Mouse (Mus musculus) neutrophil, adult 5-6 weeks (primary cell): ENCODE data around the gene Cplane1. TPM values are rescaled to one million over a fixed set of nuclear protein-coding genes. Genes with fewer than 3 reads are reported as not detected.
"Not testable (repeated sequence)": the region's sequence is repeated elsewhere in the genome, so short reads cannot be mapped to it uniquely, and the experiment has no call there.

Experiments used
- ATAC-seq: fragments of 151-379, 151-347 bp; 2 replicates; pipeline ENCODE4 v1.8.0; 2017; ENCODE audit warnings: mild to moderate bottlenecking, moderate TSS enrichment; ENCODE audit not compliant: insufficient number of reproducible peaks, poor library complexity, low FRiP score, severe bottlenecking; ENCODE audit errors: extremely low read depth
- total RNA-seq: library from RNA; stranded (forward); fragments of 200-1000 nt; gene quantifications from 2 replicates; pipeline ENCODE4 v1.2.3, GENCODE M21; 2017

The Cplane1 gene
- 12.0 and 13.5 TPM in 2 replicates for total RNA-seq

- ATAC-seq = peak; percentile 86
Measured at GRCm38 (mm10) chr15:8168591-8169265, at the start of gene Cplane1. Gene Cplane1, plus strand, starts transcription at chr15:8169106.

GRCm38 (mm10) chr15:8129281-8129680, 39.6 kb upstream of the Cplane1 start:
- no peak for ATAC-seq

DNA sequence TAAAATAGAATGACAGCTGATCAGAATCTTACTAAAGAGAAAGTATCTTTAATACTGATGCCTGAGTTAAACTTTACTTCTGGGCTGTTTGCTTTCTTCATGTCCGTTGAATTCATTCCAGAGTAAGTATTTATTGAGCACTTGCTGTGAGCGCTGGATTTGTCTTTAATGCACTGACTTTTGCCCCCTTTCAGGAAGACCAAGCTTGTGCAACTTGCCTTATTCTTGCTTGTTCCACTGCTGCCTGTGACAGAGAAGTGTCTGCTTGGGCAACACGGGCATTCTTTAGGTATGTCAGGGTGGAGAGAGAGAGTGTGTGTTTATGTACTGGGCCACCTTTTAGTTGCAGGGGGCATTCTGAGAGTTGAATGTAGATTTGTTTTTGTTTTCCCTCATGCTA, 37.6 kb upstream of the Cplane1 start:
- no peak for ATAC-seq

DNA sequence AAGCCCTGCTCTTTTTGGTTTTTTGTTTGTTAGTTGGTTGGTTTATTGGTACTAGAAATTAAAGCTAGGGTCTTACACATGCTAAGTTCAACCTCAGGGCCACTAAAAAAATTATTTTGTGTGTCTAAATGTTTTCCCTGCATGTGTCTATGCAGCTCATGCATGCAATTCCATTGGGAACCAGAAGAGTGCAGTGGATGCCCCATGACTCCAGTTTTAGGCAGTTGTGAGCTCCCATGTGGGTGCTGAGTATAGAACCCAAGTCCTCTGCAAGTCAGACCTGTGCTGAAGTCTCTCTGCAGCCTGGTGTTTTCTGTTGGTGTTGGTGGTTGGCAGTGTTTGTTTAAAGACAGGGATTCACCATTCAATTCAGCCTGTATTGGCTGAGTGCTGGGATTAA, 37.1 kb upstream of the Cplane1 start:
- ATAC-seq = no peak

GRCm38 (mm10) chr15:8135606-8136005, 33.3 kb upstream of the Cplane1 start:
- no peak for ATAC-seq

DNA sequence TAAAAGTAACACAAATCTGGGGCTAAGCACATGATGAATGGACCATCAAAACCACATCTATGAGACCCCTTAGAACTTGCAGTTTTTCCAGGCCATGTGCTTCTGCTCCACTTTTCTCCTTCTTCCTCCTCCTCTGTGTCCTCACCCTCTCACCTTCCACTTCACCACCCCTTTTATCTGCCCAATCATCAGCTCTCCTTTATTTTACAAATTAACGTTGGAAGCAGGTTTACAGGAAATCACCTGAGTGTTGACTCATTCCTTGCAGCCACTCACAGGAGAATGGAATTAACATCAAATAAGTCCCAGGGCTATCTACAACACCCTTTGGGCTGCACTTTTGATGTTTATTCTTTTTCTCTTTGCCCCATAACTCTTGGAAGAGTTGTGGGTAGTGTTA, 7.1 kb upstream of the Cplane1 start:
- no peak for ATAC-seq

GRCm38 (mm10) chr15:8169266-8169746, 400 bp downstream of the Cplane1 start:
- no peak; the same call in 1 of the 2 replicates for ATAC-seq

- ATAC-seq = no peak
Measured at GRCm38 (mm10) chr15:8189563-8189962, 20.7 kb downstream of the Cplane1 start.

DNA sequence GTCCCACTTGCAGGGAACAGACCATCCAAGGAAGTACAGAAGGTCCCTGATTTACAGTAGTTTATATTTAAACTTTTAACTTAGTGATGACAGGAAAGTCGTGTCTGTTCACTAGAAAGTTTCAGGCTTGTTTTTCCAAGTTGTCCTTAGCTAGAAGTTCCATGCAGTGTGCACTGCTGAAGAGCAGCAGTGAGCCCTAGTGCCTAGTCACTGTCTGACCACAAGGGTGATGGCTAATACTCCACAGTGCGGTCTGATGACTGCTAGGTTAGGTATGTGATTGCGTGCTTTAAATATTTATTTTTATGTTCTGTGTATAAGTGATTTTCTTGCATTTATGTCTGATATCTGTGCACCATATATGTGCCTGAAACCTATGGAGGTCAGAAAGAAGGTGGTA, 21.5 kb downstream of the Cplane1 start:
- ATAC-seq = no peak

DNA sequence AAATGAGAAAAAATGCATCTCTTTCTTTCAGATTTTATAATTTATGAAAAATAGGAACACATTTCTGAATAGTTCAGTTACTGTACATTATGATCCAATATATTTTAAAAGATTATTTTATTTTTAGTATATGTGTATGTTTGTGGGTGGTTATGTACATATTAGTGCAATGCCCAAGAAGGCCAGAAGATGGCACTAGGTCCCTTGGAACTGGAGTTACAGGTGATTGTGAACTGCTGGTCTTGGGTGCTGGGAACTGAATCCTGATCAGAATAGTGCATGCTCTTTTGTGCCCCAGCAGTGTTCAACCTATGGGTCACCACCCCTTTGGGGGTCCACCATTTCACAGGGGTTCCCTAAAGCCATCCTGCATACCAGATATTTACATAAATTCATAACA, 31.4 kb downstream of the Cplane1 start:
- no peak for ATAC-seq

DNA sequence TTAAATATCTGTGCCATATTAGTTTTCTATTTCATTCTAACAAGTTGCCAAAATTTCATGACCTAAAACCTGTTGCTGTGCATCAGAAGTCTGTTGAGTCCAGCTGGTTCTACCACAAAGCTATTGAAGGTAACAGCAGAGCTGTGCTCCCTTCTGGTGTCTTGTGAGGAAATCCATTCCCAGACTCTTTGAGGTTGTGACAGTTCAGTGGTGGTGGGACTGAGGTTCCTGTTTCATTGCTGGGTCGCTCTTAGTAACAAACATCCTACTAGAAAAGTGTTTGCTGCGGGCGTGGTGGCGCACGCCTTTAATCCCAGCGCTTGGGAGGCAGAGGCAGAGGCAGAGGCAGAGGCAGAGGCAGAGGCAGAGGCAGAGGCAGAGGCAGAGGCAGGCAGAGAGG, 39.5 kb downstream of the Cplane1 start:
- ATAC-seq = no peak

DNA sequence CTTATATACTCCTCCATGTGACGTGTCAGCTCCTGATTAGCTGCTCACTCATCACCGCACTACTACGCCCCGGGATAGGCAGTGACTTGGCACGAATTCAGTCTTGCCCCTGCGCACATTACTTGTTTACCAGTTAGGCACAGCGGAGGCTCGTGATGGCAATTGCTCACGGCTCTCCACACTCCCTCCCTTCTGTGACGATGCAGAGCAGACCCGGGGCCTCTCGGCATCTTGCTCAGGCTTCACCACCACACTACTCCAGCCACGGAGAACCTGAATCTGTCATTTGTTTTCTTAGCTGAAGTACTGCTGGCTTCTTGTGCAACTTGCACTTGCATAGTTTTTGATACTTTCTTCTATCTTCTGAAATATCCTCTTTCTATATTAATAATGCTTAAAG, 45.9 kb downstream of the Cplane1 start:
- no peak for ATAC-seq

- not testable (repeated sequence) for ATAC-seq
Measured at GRCm38 (mm10) chr15:8234167-8234566, 65.3 kb downstream of the Cplane1 start.

GRCm38 (mm10) chr15:8265946-8266345, 97.0 kb downstream of the Cplane1 start:
- ATAC-seq = no peak

GRCm38 (mm10) chr15:8267211-8267610, 98.3 kb downstream of the Cplane1 start:
- ATAC-seq = no peak

DNA sequence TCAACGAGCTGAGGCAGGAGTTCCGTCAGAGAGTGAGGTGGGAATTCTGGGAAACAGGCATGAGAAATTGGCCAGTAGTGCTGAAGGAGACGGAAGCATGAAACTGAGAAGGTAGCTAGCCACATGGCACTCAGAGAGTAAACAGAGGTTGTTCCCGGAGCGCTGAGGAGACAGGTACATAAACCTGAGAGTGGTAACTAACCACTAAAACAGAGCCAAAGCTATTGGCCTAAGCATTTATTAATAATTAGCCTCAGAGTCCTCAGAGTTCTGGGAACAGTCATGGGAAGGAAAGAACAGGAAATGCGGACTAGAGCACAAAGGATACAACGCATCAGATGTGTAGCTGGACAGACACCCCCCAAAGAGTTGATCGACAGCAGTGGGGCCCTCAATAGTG, 99.3 kb downstream of the Cplane1 start:
- ATAC-seq = no peak

DNA sequence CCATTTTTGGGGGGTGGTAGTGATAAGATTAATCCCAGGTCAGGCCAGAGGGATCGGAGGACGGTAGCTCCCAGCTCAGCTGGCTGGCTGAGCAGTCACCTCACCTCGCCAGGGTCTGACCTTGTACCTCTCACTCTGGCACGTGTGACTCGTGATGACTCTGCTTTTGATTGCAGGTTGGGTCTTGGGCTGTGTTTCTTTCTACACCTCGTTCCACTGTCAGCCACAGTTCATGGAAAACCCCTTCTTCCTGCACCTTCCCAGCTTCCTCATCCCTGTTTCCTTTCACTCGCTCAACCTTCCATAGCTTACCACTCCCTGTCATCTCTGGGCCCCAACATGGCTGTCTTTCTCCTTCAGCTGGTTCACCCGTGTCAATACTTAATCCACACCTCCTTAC, 103.0 kb downstream of the Cplane1 start:
- ATAC-seq = no peak

DNA sequence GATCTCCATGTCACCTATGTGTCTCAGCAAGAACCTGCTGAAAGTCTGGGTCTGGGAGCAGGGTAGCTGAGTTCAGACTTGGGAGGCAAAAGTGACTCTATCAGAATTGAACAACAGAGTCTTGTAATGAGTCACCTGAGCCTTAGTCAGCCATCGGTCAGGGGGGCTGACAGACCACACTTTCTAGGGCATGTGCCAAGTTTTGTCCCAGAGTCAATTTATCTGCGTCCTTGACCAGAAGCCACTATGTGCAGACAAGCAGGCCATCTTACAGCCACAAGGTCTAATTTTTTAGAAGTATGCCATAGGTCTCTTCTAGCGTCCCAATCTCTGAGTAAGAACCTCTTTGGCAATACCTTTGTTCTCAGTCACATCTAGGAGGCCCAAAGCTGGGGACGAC, 109.0 kb downstream of the Cplane1 start:
- not testable (repeated sequence) for ATAC-seq

GRCm38 (mm10) chr15:8279320-8279779, 110.4 kb downstream of the Cplane1 start:
- ATAC-seq = no peak

- ATAC-seq = no peak
Measured at GRCm38 (mm10) chr15:8279929-8280610, 111.2 kb downstream of the Cplane1 start.
